Mouse (Mus musculus) MEL (cell line): Measurements from ENCODE around the gene Slc11a2. TPM values are rescaled to one million over a fixed set of nuclear protein-coding genes. Genes with fewer than 3 reads are reported as not detected.

ENCODE experiments used
- DNase-seq: peaks from one replicate; pipeline ENCODE4 v3.0.0; 2011; ENCODE audit warnings: low read depth, low spot score
- H3K27ac ChIP-seq: 2 replicates; pipeline ENCODE4 v1.5.1; 2012; ENCODE audit warnings: low read depth, mild to moderate bottlenecking, control low read depth, low read length, moderate library complexity; ENCODE audit not compliant: control insufficient read depth
- H3K27me3 ChIP-seq, 2 experiments: fragments of 150-350 bp in 1 of 2; sonication (generic) in 1 of 2; 2 replicates each; pipeline ENCODE4 v1.6.1; 2012; ENCODE audit warnings: low read length in 2 of 2, mild to moderate bottlenecking in 2 of 2, improper control_type of control experiment in 1 of 2, moderate library complexity in 1 of 2; ENCODE audit not compliant: insufficient read depth in 2 of 2, control insufficient read depth in 1 of 2
- H3K36me3 ChIP-seq, 2 experiments: 2 replicates each; pipeline ENCODE4 v1.6.1; 2012 to 2014; ENCODE audit warnings: low read length in 2 of 2, improper control_type of control experiment in 1 of 2, inconsistent platforms in 1 of 2, mild to moderate bottlenecking in 1 of 2; ENCODE audit not compliant: insufficient read depth in 2 of 2, control insufficient read depth in 1 of 2
- H3K4me1 ChIP-seq, 2 experiments: fragments of 150-350 bp in 1 of 2; sonication (generic) in 1 of 2; 2 replicates each; pipeline ENCODE4 v1.6.1; 2012; ENCODE audit warnings: low read length in 2 of 2, improper control_type of control experiment in 1 of 2, mild to moderate bottlenecking in 1 of 2; ENCODE audit not compliant: insufficient read depth in 2 of 2, control insufficient read depth in 1 of 2
- H3K4me3 ChIP-seq, 2 experiments: fragments of 150-350 bp in 1 of 2; sonication (generic) in 1 of 2; 2 replicates each; pipeline ENCODE4 v1.5.1; 2012; ENCODE audit warnings: low read depth in 2 of 2, low read length in 2 of 2, mild to moderate bottlenecking in 2 of 2, moderate library complexity in 2 of 2, control low read depth in 1 of 2, improper control_type of control experiment in 1 of 2; ENCODE audit not compliant: control insufficient read depth in 1 of 2, insufficient read depth in 1 of 2
- H3K79me2 ChIP-seq: 2 replicates; pipeline ENCODE4 v1.6.1; 2012; ENCODE audit warnings: mild to moderate bottlenecking, low read length, moderate library complexity; ENCODE audit not compliant: control insufficient read depth, poor library complexity, insufficient read depth
- H3K9ac ChIP-seq: 2 replicates; pipeline ENCODE4 v1.6.1; 2012; ENCODE audit warnings: low read depth, mild to moderate bottlenecking, control low read depth, low read length, moderate library complexity; ENCODE audit not compliant: control insufficient read depth, poor library complexity, severe bottlenecking
- H3K9me3 ChIP-seq: fragments of 150-350 bp; sonication (generic); replicated peaks from 2 replicates; pipeline ENCODE4 v1.6.1; 2012; ENCODE audit warnings: mild to moderate bottlenecking, low read length, improper control_type of control experiment, moderate library complexity; ENCODE audit not compliant: insufficient read depth
- CHD1 ChIP-seq: IDR thresholded peaks from 2 replicates; pipeline ENCODE4 v1.6.1; 2012; ENCODE audit warnings: low read depth, mild to moderate bottlenecking, inconsistent platforms, low read length, improper control_type of control experiment
- CHD2 ChIP-seq: IDR thresholded peaks from 2 replicates; pipeline ENCODE4 v1.6.1; 2011; ENCODE audit warnings: low read length, improper control_type of control experiment
- EP300 ChIP-seq, 2 experiments: IDR thresholded peaks; 2 replicates each; pipeline ENCODE4 v1.6.1; 2011; ENCODE audit warnings: improper control_type of control experiment in 2 of 2, low read length in 2 of 2, low read depth in 1 of 2, mild to moderate bottlenecking in 1 of 2
- ETS1 ChIP-seq: IDR thresholded peaks from 2 replicates; pipeline ENCODE4 v1.6.1; 2012; ENCODE audit warnings: low read depth, mild to moderate bottlenecking, inconsistent platforms, low read length, improper control_type of control experiment, moderate library complexity
- GABPA ChIP-seq: IDR thresholded peaks from 2 replicates; pipeline ENCODE4 v1.6.1; 2012; ENCODE audit warnings: low read depth, mild to moderate bottlenecking, inconsistent platforms, low read length, improper control_type of control experiment, moderate library complexity
- GATA1 ChIP-seq: IDR thresholded peaks from 2 replicates; pipeline ENCODE4 v1.6.1; 2011; ENCODE audit warnings: low read depth, low read length, improper control_type of control experiment
- HCFC1 ChIP-seq: IDR thresholded peaks from 2 replicates; pipeline ENCODE4 v1.6.1; 2012; ENCODE audit warnings: low read depth, mild to moderate bottlenecking, inconsistent platforms, low read length, improper control_type of control experiment, moderate library complexity
- JUND ChIP-seq: IDR thresholded peaks from 2 replicates; pipeline ENCODE4 v1.6.1; 2011; ENCODE audit warnings: low read depth, mild to moderate bottlenecking, improper control_type of control experiment, low read length
- KAT2A ChIP-seq: conservative IDR thresholded peaks from 2 replicates; pipeline ENCODE4 v1.6.1; 2012; ENCODE audit warnings: low read depth, low read length, improper control_type of control experiment, inconsistent platforms
- MAX ChIP-seq: IDR thresholded peaks from 2 replicates; pipeline ENCODE4 v1.6.1; 2011; ENCODE audit warnings: low read length, improper control_type of control experiment
- MEF2A ChIP-seq: IDR thresholded peaks from 2 replicates; pipeline ENCODE4 v1.6.1; 2014; ENCODE audit warnings: low read depth, mild to moderate bottlenecking, inconsistent platforms, low read length, improper control_type of control experiment; ENCODE audit not compliant: poor library complexity, insufficient replicate concordance, severe bottlenecking; ENCODE audit errors: extremely low read depth
- MYB ChIP-seq: IDR thresholded peaks from 2 replicates; pipeline ENCODE4 v1.6.1; 2011; ENCODE audit warnings: mild to moderate bottlenecking, low read depth, low read length, improper control_type of control experiment
- MYC ChIP-seq: IDR thresholded peaks from 2 replicates; pipeline ENCODE4 v1.6.1; 2011; ENCODE audit warnings: low read depth, mild to moderate bottlenecking, low read length, improper control_type of control experiment, moderate library complexity
- POLR2AphosphoS5 ChIP-seq: IDR thresholded peaks from 2 replicates; pipeline ENCODE4 v1.6.1; 2012; ENCODE audit warnings: low read depth, borderline replicate concordance, mild to moderate bottlenecking, inconsistent platforms, low read length, moderate library complexity, mixed read lengths
- RCOR1 ChIP-seq: IDR thresholded peaks from 2 replicates; pipeline ENCODE4 v1.6.1; 2012; ENCODE audit warnings: low read depth, mild to moderate bottlenecking, inconsistent platforms, low read length, improper control_type of control experiment
- SIN3A ChIP-seq: IDR thresholded peaks from 2 replicates; pipeline ENCODE4 v1.6.1; 2012; ENCODE audit warnings: low read length, improper control_type of control experiment, inconsistent platforms
- SMC3 ChIP-seq: IDR thresholded peaks from 2 replicates; pipeline ENCODE4 v1.6.1; 2011; ENCODE audit warnings: low read depth, low read length, improper control_type of control experiment
- TAL1 ChIP-seq: IDR thresholded peaks from 2 replicates; pipeline ENCODE4 v1.6.1; 2012; ENCODE audit warnings: mild to moderate bottlenecking, inconsistent platforms, low read length, moderate library complexity, mixed read lengths
- TBP ChIP-seq: IDR thresholded peaks from 2 replicates; pipeline ENCODE4 v1.8.0; 2011; ENCODE audit warnings: low read depth, low read length, improper control_type of control experiment
- UBTF ChIP-seq: IDR thresholded peaks from 2 replicates; pipeline ENCODE4 v1.6.1; 2012; ENCODE audit warnings: low read depth, mild to moderate bottlenecking, inconsistent platforms, low read length, improper control_type of control experiment, moderate library complexity, borderline replicate concordance; ENCODE audit not compliant: insufficient read depth
- USF1 ChIP-seq: IDR thresholded peaks from 2 replicates; pipeline ENCODE4 v1.6.1; 2014; ENCODE audit warnings: low read depth, mild to moderate bottlenecking, inconsistent platforms, low read length, improper control_type of control experiment, moderate library complexity
- USF2 ChIP-seq, 2 experiments: IDR thresholded peaks; 2 replicates each; pipeline ENCODE4 v1.6.1; 2011 to 2012; ENCODE audit warnings: improper control_type of control experiment in 2 of 2, low read length in 2 of 2, borderline replicate concordance in 1 of 2, inconsistent platforms in 1 of 2, low read depth in 1 of 2, mild to moderate bottlenecking in 1 of 2; ENCODE audit not compliant: insufficient read depth in 1 of 2
- ZKSCAN1 ChIP-seq: IDR thresholded peaks from 2 replicates; pipeline ENCODE4 v1.6.1; 2012; ENCODE audit warnings: low read depth, mild to moderate bottlenecking, inconsistent platforms, low read length, improper control_type of control experiment, moderate library complexity
- polyA plus RNA-seq, 2 experiments: library from polyadenylated mRNA; stranded (reverse) in 1 of 2; unstranded in 1 of 2; fragments of >175 nt in 1 of 2; fragments of >200 nt in 1 of 2; gene quantifications; 2 replicates each; pipeline versions ENCODE4 v1.2.1 to v1.2.4; 2012; ENCODE audit warnings: low replicate concordance in 2 of 2, low read depth in 1 of 2; ENCODE audit not compliant: insufficient read length in 2 of 2, insufficient read depth in 1 of 2, missing spikeins in 1 of 2
- total RNA-seq: library from RNA; depleted of rRNA; stranded (reverse); fragments of 300-350 nt; gene quantifications from 2 replicates; pipeline ENCODE4 v1.2.3, GENCODE M21; 2012

Slc11a2 gene
- total and polyA plus RNA-seq, 3 experiments = 69.0 to 112 TPM; not detected in 1

- TF ChIP-seq MEF2A (no peak), MYB (no peak), TBP (0 out of 2 replicates have a peak, but pooled peaks have one; percentile 26), ZKSCAN1 (no peak), POLR2AphosphoS5 (no peak), GATA1 (no peak), MAX (no peak), USF2 (IDR thresholded peaks at IDR 0.05; ENCODE audit: borderline replicate concordance in 1 of 2, insufficient read depth in 1 of 2, low read depth in 1 of 2, low read length in 2 of 2) (no peak)
- Histone ChIP-seq H3K9ac (no peak overlapping the region), H3K27ac (no peak overlapping the region), H3K79me2 (no peaks in the 10 kb centered on the region), H3K27me3 (no peaks in the 10 kb centered on the region; a peak in 1 of 4 replicates), H3K4me3 (no peak overlapping the region), H3K9me3 (no peaks in the 10 kb centered on the region), H3K36me3 (no peaks in the 10 kb centered on the region), H3K4me1 (peaks cover 0 to 5% of the 10 kb centered on the region in 2 experiments; a peak in 2 of 4 replicates)
- DNase-seq = no peak
Observed at GRCm38 (mm10) chr15:100436112-100436511, 11.2 kb upstream of the Slc11a2 start.

GRCm38 (mm10) chr15:100433234-100433633, 8.4 kb upstream of the Slc11a2 start:
- Histone ChIP-seq H3K4me3 (no peak overlapping the region), H3K9me3 (no peaks in the 10 kb centered on the region), H3K9ac (no peak overlapping the region), H3K4me1 (no peaks in the 10 kb centered on the region), H3K27me3 (no peaks in the 10 kb centered on the region; a peak in 1 of 4 replicates), H3K79me2 (no peaks in the 10 kb centered on the region), H3K36me3 (no peaks in the 10 kb centered on the region), H3K27ac (no peak overlapping the region)
- TF ChIP-seq HCFC1 (no peak), TAL1 (peak; percentile 32), MYC (no peak), SMC3 (no peak)
- no peak for DNase-seq

- Histone ChIP-seq H3K27me3 (no peaks in the 10 kb centered on the region; a peak in 1 of 4 replicates), H3K4me3 (no peak overlapping the region)
Observed at GRCm38 (mm10) chr15:100429959-100430565, 5.2 kb upstream of the Slc11a2 start.

More at GRCm38 (mm10) chr15:100429959-100430565, 5.2 kb upstream of the Slc11a2 start:
- TF ChIP-seq GABPA = no peak
- TF ChIP-seq RCOR1 = no peak
- no peak for TF ChIP-seq KAT2A
- no peak for TF ChIP-seq USF1
- TF ChIP-seq GATA1 = no peak
- TF ChIP-seq MEF2A = no peak
- TF ChIP-seq CHD1 = no peak
- TF ChIP-seq ZKSCAN1 = no peak
- no peak for TF ChIP-seq CHD2
- TF ChIP-seq SIN3A = no peak
- no peak for TF ChIP-seq ETS1
- TF ChIP-seq JUND = no peak
- TF ChIP-seq UBTF = no peak
- no peak for TF ChIP-seq EP300 (IDR thresholded peaks at IDR 0.05; ENCODE audit: low read depth in 1 of 2, low read length in 2 of 2)
- no peak overlapping the region for H3K27ac ChIP-seq
- no peaks in the 10 kb centered on the region for H3K79me2 ChIP-seq
- no peaks in the 10 kb centered on the region for H3K36me3 ChIP-seq
- no peaks in the 10 kb centered on the region for H3K9me3 ChIP-seq
- no peak for DNase-seq
- no peak overlapping the region for H3K9ac ChIP-seq
- no peaks in the 10 kb centered on the region for H3K4me1 ChIP-seq
